Mouse (Mus musculus) kidney, postnatal 0 days (tissue): Measurements from ENCODE around the gene Mill2. TPM values are rescaled to one million over a fixed set of nuclear protein-coding genes. Genes with fewer than 3 reads are reported as not detected.

Source experiments
- ATAC-seq: fragments of 200-750 bp; cut with Nextera tagmentation; replicated peaks from 2 replicates; pipeline ENCODE4 v1.8.0; 2017; ENCODE audit warnings: low read depth, moderate number of reproducible peaks, moderate TSS enrichment, moderate library complexity; ENCODE audit not compliant: low FRiP score
- DNase-seq: peaks from one replicate; pipeline ENCODE4 v3.0.0-alpha.2; 2016; ENCODE audit warnings: low spot score
- H3K27ac ChIP-seq: fragments of 300-500 bp; sonication (generic); 2 replicates; pipeline ENCODE4 v1.5.1; 2014; ENCODE audit warnings: mild to moderate bottlenecking
- H3K27me3 ChIP-seq: fragments of 300-500 bp; sonication (generic); 2 replicates; pipeline ENCODE4 v1.6.1; 2014; ENCODE audit warnings: low read length, mixed read lengths; ENCODE audit not compliant: insufficient read depth
- H3K36me3 ChIP-seq: fragments of 300-500 bp; sonication (generic); 2 replicates; pipeline ENCODE4 v1.6.1; 2014; ENCODE audit warnings: low read length, mixed read lengths; ENCODE audit not compliant: insufficient read depth
- H3K4me1 ChIP-seq: fragments of 300-500 bp; sonication (generic); replicated peaks from 2 replicates; pipeline ENCODE4 v1.6.1; 2014; ENCODE audit warnings: antibody characterized with exemption, low read length, mixed read lengths; ENCODE audit not compliant: insufficient read depth
- H3K4me2 ChIP-seq: fragments of 300-500 bp; sonication (generic); 2 replicates; pipeline ENCODE4 v1.6.1; 2014; ENCODE audit warnings: mild to moderate bottlenecking, low read length, moderate library complexity, mixed read lengths
- H3K4me3 ChIP-seq: fragments of 300-500 bp; sonication (generic); replicated peaks from 2 replicates; pipeline ENCODE4 v1.5.1; 2014; ENCODE audit warnings: low read depth, low read length
- H3K9ac ChIP-seq: fragments of 300-500 bp; sonication (generic); 2 replicates; pipeline ENCODE4 v1.6.1; 2014; ENCODE audit warnings: low read depth, low read length
- H3K9me3 ChIP-seq: fragments of 300-500 bp; sonication (generic); replicated peaks from 2 replicates; pipeline ENCODE4 v1.6.1; 2016; ENCODE audit warnings: low read length, inconsistent platforms, mixed read lengths
- CTCF ChIP-seq: IDR thresholded peaks from 2 replicates; pipeline ENCODE4 v1.5.1; 2016; ENCODE audit warnings: antibody characterized with exemption, low read depth, mild to moderate bottlenecking, moderate library complexity
- WGBS: fragments of 180-500 bp; shearing (Covaris S2); extraction: QIAGEN DNeasy Blood & Tissue Kit; methylation state at CpG from one replicate; pipeline ENCODE4 v1.1.7; 2014; 5-methylcytosine and 5-hydroxymethylcytosine counted together
- polyA plus RNA-seq: library from polyadenylated mRNA; unstranded; fragments of >200 nt; fragmentation: Nextera tagmentation; extraction: Ambion mirVana; gene quantifications from 2 replicates; pipeline ENCODE4 v1.2.1, GENCODE M21; 2015

Gene Mill2
- polyA plus RNA-seq, 1 experiment from 2014 or later: 2.0 TPM

DNA sequence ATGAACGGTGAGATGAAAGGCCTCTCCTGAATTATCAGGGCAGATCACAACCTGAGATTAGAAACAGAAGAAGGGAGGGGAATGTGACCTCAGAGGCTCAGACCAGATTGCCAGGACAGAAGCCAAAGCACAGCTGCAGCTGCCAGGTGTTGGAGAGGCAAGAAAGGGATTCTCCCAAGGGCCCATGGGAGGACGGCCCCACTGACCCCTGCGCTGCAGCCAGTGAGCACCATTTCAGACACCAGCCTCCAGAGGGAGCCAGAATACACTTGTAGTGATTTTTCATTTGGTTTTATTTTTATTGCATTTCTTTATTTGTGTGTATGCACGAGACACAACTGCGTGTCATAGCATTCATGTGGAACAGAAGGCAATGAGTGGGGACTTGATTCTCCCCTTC, 56.8 kb downstream of the Mill2 start:
- no peaks in the 10 kb centered on the region for H3K27me3 ChIP-seq
- DNase-seq (peak; percentile 75), ATAC-seq (no peak)
- TF ChIP-seq CTCF: peak; percentile 68
- no peak overlapping the region for H3K4me3 ChIP-seq
- no peak overlapping the region for H3K9ac ChIP-seq
- 30% methylated on average over 5 of the region's 5 CpGs for WGBS
- H3K9me3 ChIP-seq: no peaks in the 10 kb centered on the region
- no peak overlapping the region for H3K27ac ChIP-seq
- H3K4me2 ChIP-seq: no peak overlapping the region
- peaks cover 19% of the 10 kb centered on the region for H3K4me1 ChIP-seq
- H3K36me3 ChIP-seq: 0 out of 2 replicates have a peak, but pooled peaks cover 10% of the 10 kb centered on the region

DNA sequence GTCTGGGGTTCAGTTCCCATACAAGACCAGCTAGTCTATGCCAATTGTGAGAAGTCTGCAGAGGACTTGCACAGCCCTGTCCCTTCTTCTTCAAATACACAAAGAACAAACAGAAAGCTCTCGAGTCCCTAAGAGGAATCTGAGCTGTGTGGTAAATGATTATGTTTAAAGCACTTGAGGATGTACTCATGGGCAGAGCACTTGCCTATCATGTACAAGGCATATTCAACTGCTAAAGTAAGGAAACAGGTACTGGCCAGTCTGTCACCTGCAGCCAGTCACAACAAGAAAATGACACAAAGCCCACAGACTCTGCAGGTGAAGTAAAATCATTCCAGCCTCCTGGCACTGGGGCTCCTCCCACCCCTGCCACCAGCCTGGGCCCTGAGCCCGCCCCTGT, 60.7 kb downstream of the Mill2 start:
- Histone ChIP-seq H3K9me3 (no peaks in the 10 kb centered on the region), H3K27ac (no peak overlapping the region), H3K4me2 (no peak overlapping the region), H3K9ac (no peak overlapping the region), H3K4me3 (no peak overlapping the region), H3K27me3 (no peaks in the 10 kb centered on the region), H3K36me3 (0 out of 2 replicates have a peak, but pooled peaks cover 17% of the 10 kb centered on the region), H3K4me1 (no peaks in the 10 kb centered on the region)
- whole genome bisulfite sequencing: 89% methylated on average over 2 of the region's 2 CpGs
- DNase-seq: no peak
- TF ChIP-seq CTCF: no peak
- ATAC-seq: no peak

DNA sequence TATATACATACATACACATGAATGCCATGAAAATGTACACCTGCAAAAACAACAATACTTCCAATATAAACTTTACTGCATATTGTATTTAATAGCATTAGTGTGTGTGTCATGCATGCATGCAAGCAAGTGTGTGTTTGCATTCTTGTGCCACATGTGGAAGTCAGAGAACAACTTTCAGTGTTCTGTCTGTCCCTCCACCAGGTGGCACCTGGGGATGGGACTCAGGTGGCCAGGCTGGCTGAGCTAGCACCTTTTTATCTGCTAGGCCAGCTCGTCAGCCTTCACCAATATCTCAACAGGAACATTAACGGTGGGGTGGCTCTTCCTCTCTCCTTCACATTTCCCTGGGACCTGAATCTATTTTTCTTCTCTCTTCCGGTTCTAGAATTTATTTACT, 62.7 kb downstream of the Mill2 start:
- no peak overlapping the region for H3K4me3 ChIP-seq
- H3K9ac ChIP-seq: no peak overlapping the region
- no peaks in the 10 kb centered on the region for H3K9me3 ChIP-seq
- no peaks in the 10 kb centered on the region for H3K4me1 ChIP-seq
- no peaks in the 10 kb centered on the region for H3K27me3 ChIP-seq
- no peak overlapping the region for H3K4me2 ChIP-seq
- H3K27ac ChIP-seq: no peak overlapping the region
- ATAC-seq: no peak
- DNase-seq: no peak
- 0 out of 2 replicates have a peak, but pooled peaks cover 17% of the 10 kb centered on the region for H3K36me3 ChIP-seq
- TF ChIP-seq CTCF: peak; percentile 26; the same call in 1 of the 2 replicates
- 75% methylated on average over 3 of the region's 3 CpGs for WGBS

DNA sequence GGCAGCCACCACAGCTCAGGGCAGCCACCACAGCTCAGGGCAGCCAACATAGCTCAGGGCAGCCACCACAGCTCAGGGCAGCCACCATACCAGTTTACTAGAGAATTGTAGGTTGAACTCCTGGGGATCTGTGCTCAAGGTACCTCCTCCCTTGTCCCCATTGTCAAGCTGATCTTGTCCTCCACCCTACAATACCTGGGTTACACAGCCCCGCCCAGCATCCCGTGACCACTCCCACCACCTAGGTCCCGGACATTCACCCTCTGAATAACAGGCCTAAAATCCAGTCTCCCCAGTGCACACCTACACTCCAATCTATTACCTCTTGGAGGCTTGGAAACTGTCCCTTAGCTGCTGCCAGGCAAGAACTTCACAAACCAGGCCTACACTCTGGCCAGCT, 65.2 kb downstream of the Mill2 start:
- Histone ChIP-seq H3K27me3 (no peaks in the 10 kb centered on the region), H3K4me1 (peaks cover 8% of the 10 kb centered on the region; the same call in 1 of the 2 replicates), H3K27ac (no peak overlapping the region), H3K4me2 (no peak overlapping the region), H3K36me3 (0 out of 2 replicates have a peak, but pooled peaks cover 15% of the 10 kb centered on the region), H3K9me3 (no peaks in the 10 kb centered on the region), H3K9ac (no peak overlapping the region), H3K4me3 (no peak overlapping the region)
- TF ChIP-seq CTCF: no peak
- WGBS: 77% methylated on average over 3 of the region's 3 CpGs
- ATAC-seq (no peak), DNase-seq (no peak)

- no peaks in the 10 kb centered on the region for H3K27me3 ChIP-seq
- peak; percentile 9; the same call in 1 of the 2 replicates for ATAC-seq
- H3K4me3 ChIP-seq: peak overlapping the region; percentile 81
- TF ChIP-seq CTCF: no peak
- no peaks in the 10 kb centered on the region for H3K9me3 ChIP-seq
- 5% methylated on average over 17 of the region's 17 CpGs for WGBS
- H3K36me3 ChIP-seq: no peaks in the 10 kb centered on the region
- H3K9ac ChIP-seq: peak overlapping the region; percentile 71
- H3K4me2 ChIP-seq: peak overlapping the region; percentile 72
- no peak for DNase-seq
- H3K27ac ChIP-seq: no peak overlapping the region
- H3K4me1 ChIP-seq: peaks cover 8% of the 10 kb centered on the region; the same call in 1 of the 2 replicates
These were observed 70.0 kb downstream of the Mill2 start for GRCm38 (mm10) chr7:18909797-18910196.

DNA sequence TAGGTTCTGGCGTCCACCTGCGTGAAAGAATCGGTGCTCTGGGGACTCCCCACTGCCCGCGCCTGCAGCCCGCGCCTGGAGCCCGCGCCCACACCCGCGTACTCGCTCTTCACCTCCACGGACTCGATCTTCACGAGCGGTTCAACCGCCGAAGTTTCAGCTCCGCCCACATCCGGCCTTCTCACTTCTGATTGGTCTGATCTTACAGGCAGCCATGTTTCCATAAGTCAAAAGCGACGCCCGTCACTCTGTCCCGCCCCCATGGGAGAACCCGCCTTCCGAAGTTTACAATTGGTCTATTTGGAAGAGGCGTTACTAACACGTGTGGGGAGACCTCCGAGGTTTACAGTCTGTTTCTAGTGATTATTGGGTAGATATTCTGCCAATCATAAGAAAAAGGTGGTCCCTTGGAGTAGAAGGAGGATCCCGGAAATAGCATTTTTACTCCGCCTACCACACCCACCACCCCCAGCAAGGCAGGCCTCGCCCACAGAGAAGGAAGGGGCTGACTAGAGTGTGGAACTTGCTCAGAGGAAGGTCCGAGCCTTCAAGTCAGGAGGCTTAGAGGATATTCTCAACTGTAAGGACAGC, 70.6 kb downstream of the Mill2 start, which contains the start of gene Ccdc61:
TSS of gene Ccdc61 (minus strand) at position 175 of the 591 bp plus-strand sequence.
- Histone ChIP-seq H3K27ac (no peak within 1 kb of the TSS), H3K4me2 (peak within 1 kb of the TSS; percentile 72), H3K4me1 (peaks cover 8% of the 10 kb centered on the region; the same call in 1 of the 2 replicates), H3K9ac (peak within 1 kb of the TSS; percentile 71), H3K27me3 (no peaks in the 10 kb centered on the region), H3K9me3 (no peaks in the 10 kb centered on the region), H3K4me3 (peak within 1 kb of the TSS; percentile 81), H3K36me3 (no peaks in the 10 kb centered on the region)
- WGBS: under 1% methylated on average over 33 of the region's 33 CpGs
- no peak for TF ChIP-seq CTCF
- ATAC-seq (peak; percentile 99), DNase-seq (peak; percentile 99)

Other genes starting within 250 kb of the Mill2 start
- gene Psg23, start 223.5 kb upstream of the Mill2 start, polyA plus RNA-seq: not detected in 2 replicates
- not detected in 2 replicates for gene Psg21, start 183.2 kb upstream of the Mill2 start, polyA plus RNA-seq
- gene Psg20, start 153.8 kb upstream of the Mill2 start, polyA plus RNA-seq: not detected in 2 replicates
- gene Psg22, start 121.9 kb upstream of the Mill2 start, polyA plus RNA-seq: not detected in 2 replicates
- gene Psg19, start 41.4 kb upstream of the Mill2 start, polyA plus RNA-seq: not detected in 2 replicates
- 0.13 TPM in 1 of 2 replicates, not detected in the other for gene Psg17, start 18.4 kb upstream of the Mill2 start, polyA plus RNA-seq
- 2.6 and 3.2 TPM in 2 replicates for gene Pglyrp1, start 31.4 kb downstream of the Mill2 start, polyA plus RNA-seq
- 22.4 and 26.3 TPM in 2 replicates for gene Ccdc61, start 70.4 kb downstream of the Mill2 start, polyA plus RNA-seq
- 0.55 and 0.58 TPM in 2 replicates for gene Nova2, start 85.9 kb downstream of the Mill2 start, polyA plus RNA-seq
- gene Nanos2, start 147.4 kb downstream of the Mill2 start, polyA plus RNA-seq: 0.09 TPM in 1 of 2 replicates, not detected in the other
- gene Mypop, start 151.3 kb downstream of the Mill2 start, polyA plus RNA-seq: 3.3 and 3.6 TPM in 2 replicates
- gene Irf2bp1, start 164.1 kb downstream of the Mill2 start, polyA plus RNA-seq: 15.2 and 17.3 TPM in 2 replicates
- gene Foxa3, start 183.6 kb downstream of the Mill2 start, polyA plus RNA-seq: 0.53 and 0.57 TPM in 2 replicates
- 16.6 and 17.6 TPM in 2 replicates for gene Sympk, start 184.4 kb downstream of the Mill2 start, polyA plus RNA-seq
- not detected in 2 replicates for gene Rsph6a, start 214.7 kb downstream of the Mill2 start, polyA plus RNA-seq
- gene Dmwd, start 236.3 kb downstream of the Mill2 start, polyA plus RNA-seq: 12.2 and 16.9 TPM in 2 replicates
- 9.4 and 11.6 TPM in 2 replicates for gene Dmpk, start 243.9 kb downstream of the Mill2 start, polyA plus RNA-seq